Mouse (Mus musculus) testis, adult 2 months (tissue): ENCODE data around the gene Ccl26.

Experiments
- CTCF ChIP-seq: fragments of 200-500 bp; IDR thresholded peaks from 2 replicates; pipeline ENCODE4 v1.5.1; 2012; ENCODE audit warnings: low read depth, mild to moderate bottlenecking, inconsistent platforms, low read length, moderate library complexity; ENCODE audit not compliant: control insufficient read depth, insufficient read depth, insufficient replicate concordance
- POLR2A ChIP-seq: fragments of 200-500 bp; IDR thresholded peaks from 2 replicates; pipeline ENCODE4 v1.6.1; 2012; ENCODE audit warnings: low read depth, mild to moderate bottlenecking, inconsistent platforms, low read length, moderate library complexity; ENCODE audit not compliant: control insufficient read depth

GRCm38 (mm10) chr5:135517348-135517883 is 46.0 kb downstream of the Ccl26 start:
- TF ChIP-seq POLR2A (no peak), CTCF (no peak)
